Mouse (Mus musculus): Measurements from ENCODE around the gene Ccnq. TPM values are rescaled to one million over a fixed set of nuclear protein-coding genes. Genes with fewer than 3 reads are reported as not detected.

Ccnq gene
- 47.8 and 50.8 TPM in 2 replicates for polyA plus RNA-seq (2014; fragmentation: Nextera tagmentation; extraction: Ambion mirVana)

DNA sequence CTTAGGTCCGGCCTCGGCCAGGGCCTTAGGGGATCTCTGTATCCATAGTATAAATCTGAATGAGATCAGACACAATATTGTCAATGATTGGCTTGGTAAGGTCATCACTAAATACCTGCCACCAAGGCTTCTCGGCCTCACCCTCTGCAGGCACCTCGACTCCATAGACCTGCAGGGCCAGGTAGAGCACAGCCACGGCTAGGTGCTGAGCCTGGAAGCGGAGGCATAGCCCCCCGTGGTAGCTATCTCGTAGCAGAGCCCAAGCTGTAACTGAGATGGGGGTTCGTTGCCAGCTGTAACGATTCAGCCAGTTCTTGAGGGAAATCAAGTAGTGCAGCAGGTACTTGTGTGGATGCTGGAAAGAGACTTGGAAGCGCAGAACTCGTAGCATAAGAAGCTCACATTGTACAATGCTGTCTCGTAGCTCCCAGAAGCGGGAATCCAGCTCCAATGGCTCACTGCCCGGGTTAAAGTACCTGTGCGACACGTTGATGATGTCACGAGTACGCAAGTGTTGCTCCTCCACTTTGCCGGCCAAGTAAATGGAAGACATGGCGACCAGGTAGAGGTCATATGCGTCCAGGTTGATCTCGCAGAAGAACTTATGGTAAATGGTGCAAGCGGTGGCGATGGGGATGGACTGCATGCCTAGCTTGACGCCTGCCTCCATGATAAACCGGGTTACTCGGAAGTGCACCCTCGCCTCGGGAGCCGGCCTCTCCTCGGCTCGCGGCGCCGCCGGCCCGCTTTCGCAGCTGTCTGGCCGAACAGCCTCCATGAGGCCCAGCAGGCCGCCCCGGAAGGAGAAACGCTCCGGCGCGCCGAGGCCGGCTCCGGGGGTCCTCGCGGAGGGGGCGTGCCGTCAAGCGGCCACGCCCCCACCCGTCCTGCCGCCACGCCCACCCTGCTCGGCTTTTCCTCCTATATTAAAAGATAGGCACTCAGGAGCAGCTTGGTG lies at the start of gene Ccnq:
Gene Ccnq (minus strand): TSS at position 845 of the 958 bp plus-strand sequence.
- peaks cover 6% of the 10 kb centered on the region; the same call in 1 of the 2 replicates for H3K4me1 ChIP-seq (ENCODE audit: control insufficient read depth, insufficient read depth, low read length)
- peak within 1 kb of the TSS; percentile 44; the same call in 1 of the 2 replicates for H3K27ac ChIP-seq (ENCODE audit: low read depth, low read length)
- peak within 1 kb of the TSS; percentile 55 for H3K4me3 ChIP-seq (ENCODE audit: low read length)
- peak; percentile 93 for ATAC-seq (ENCODE audit: low FRiP score, low TSS enrichment)
- peak within 1 kb of the TSS; percentile 64 for H3K9ac ChIP-seq (ENCODE audit: low read depth, low read length)
- H3K4me2 ChIP-seq (replicated peaks; ENCODE audit: low read depth, low read length): peak within 1 kb of the TSS; percentile 56
- peaks cover 7% of the 10 kb centered on the region for H3K36me3 ChIP-seq (ENCODE audit: control insufficient read depth, insufficient read depth, low read length)
- 10% methylated on average over 57 of the region's 59 CpGs for WGBS
- no peaks in the 10 kb centered on the region for H3K9me3 ChIP-seq (ENCODE audit: control insufficient read depth, low read length)
- no peaks in the 10 kb centered on the region for H3K27me3 ChIP-seq (ENCODE audit: control insufficient read depth, insufficient read depth, low read length)

DNA sequence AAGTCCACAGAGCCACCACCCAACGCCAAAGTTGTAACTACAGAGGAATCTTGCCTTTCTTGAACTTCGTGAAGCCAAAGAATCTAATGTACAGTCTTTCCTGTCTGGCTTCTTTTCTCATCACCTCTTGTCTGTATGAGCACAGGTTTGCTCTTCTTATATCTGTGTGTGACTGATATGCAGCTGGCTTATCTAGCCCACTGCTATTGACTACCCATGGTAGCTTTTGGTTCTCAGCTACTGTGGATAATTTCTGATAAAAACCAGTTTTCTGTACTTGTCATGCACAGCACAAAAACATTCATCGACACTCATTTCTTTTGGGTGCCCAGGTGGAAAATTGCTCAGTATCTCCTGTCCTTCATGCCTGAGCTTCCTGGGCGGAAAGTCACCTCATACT lies 49.6 kb upstream of the Ccnq start:
- Histone ChIP-seq H3K4me1 (ENCODE audit: control insufficient read depth, insufficient read depth, low read length) (no peaks in the 10 kb centered on the region), H3K36me3 (ENCODE audit: control insufficient read depth, insufficient read depth, low read length) (no peaks in the 10 kb centered on the region), H3K4me3 (ENCODE audit: low read length) (no peak overlapping the region), H3K4me2 (replicated peaks; ENCODE audit: low read depth, low read length) (no peak overlapping the region), H3K9ac (ENCODE audit: low read depth, low read length) (no peak overlapping the region), H3K27me3 (ENCODE audit: control insufficient read depth, insufficient read depth, low read length) (no peaks in the 10 kb centered on the region), H3K27ac (ENCODE audit: low read depth, low read length) (no peak overlapping the region), H3K9me3 (ENCODE audit: control insufficient read depth, low read length) (no peaks in the 10 kb centered on the region)
- 87% methylated on average over 4 of the region's 4 CpGs for WGBS
- no peak for ATAC-seq (ENCODE audit: low FRiP score, low TSS enrichment)

DNA sequence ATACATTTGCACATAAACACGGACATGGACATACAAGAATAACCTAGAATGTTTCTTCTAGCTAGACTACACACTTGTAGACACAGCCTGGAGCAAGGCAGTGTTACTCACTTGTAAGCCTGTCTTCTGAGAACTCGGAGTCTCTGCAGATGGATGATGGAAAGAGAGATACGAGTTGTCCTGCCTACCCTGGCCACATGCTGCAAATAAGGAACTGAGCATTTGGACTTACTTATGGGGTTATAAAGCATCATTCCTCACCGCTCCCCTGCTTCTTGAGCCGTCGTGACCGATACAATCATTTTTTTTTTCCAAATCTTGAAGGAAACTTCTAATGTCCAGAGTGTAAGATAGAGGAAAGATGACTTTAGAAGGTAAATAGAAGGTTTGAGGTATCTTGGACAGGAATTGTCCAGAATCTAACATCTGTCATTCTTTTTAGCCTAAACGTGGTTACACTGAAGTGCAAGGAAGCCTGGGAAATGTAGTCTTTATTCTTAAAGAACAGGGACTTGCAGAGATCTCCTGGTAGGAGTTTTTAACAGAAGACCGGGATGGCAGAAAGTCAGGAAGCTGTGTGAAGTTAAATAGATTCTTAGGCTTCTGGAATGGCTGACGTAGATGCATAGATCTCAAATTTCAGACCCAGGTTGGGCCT lies 44.7 kb upstream of the Ccnq start:
- WGBS: 76% methylated on average over 10 of the region's 10 CpGs
- Histone ChIP-seq H3K27me3 (ENCODE audit: control insufficient read depth, insufficient read depth, low read length) (no peaks in the 10 kb centered on the region), H3K27ac (ENCODE audit: low read depth, low read length) (no peak overlapping the region), H3K4me2 (replicated peaks; ENCODE audit: low read depth, low read length) (no peak overlapping the region), H3K9ac (ENCODE audit: low read depth, low read length) (no peak overlapping the region), H3K4me1 (ENCODE audit: control insufficient read depth, insufficient read depth, low read length) (peaks cover 11% of the 10 kb centered on the region; the same call in 1 of the 2 replicates), H3K36me3 (ENCODE audit: control insufficient read depth, insufficient read depth, low read length) (no peaks in the 10 kb centered on the region), H3K9me3 (ENCODE audit: control insufficient read depth, low read length) (no peaks in the 10 kb centered on the region), H3K4me3 (ENCODE audit: low read length) (no peak overlapping the region)
- ATAC-seq (ENCODE audit: low FRiP score, low TSS enrichment): no peak

DNA sequence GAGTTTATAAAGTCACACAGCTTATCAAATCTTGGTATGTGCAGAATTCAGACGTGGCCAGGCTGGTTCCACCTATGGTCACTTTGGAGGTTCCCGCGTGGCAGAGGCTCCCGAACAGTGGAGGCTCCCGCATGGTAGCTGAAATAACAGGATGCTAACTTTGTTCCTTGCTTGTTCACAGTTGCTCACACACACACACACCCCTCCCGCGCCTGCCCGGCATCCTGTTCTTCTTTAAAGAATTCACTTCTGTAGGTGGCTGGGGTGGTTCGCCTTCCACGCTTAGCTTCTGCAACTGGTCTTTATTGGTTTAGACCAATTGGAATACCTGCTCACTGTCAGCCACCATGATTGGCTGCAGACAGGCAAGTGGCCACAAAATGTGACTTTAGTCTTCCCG lies 41.6 kb upstream of the Ccnq start:
- ATAC-seq (ENCODE audit: low FRiP score, low TSS enrichment): no peak
- no peaks in the 10 kb centered on the region for H3K36me3 ChIP-seq (ENCODE audit: control insufficient read depth, insufficient read depth, low read length)
- H3K4me1 ChIP-seq (ENCODE audit: control insufficient read depth, insufficient read depth, low read length): peaks cover 15% of the 10 kb centered on the region
- 79% methylated on average over 11 of the region's 11 CpGs for WGBS
- H3K27me3 ChIP-seq (ENCODE audit: control insufficient read depth, insufficient read depth, low read length): no peaks in the 10 kb centered on the region
- H3K9ac ChIP-seq (ENCODE audit: low read depth, low read length): no peak overlapping the region
- peak overlapping the region; percentile 25; the same call in 1 of the 2 replicates for H3K4me2 ChIP-seq (replicated peaks; ENCODE audit: low read depth, low read length)
- no peaks in the 10 kb centered on the region for H3K9me3 ChIP-seq (ENCODE audit: control insufficient read depth, low read length)
- H3K4me3 ChIP-seq (ENCODE audit: low read length): no peak overlapping the region
- H3K27ac ChIP-seq (ENCODE audit: low read depth, low read length): no peak overlapping the region

DNA sequence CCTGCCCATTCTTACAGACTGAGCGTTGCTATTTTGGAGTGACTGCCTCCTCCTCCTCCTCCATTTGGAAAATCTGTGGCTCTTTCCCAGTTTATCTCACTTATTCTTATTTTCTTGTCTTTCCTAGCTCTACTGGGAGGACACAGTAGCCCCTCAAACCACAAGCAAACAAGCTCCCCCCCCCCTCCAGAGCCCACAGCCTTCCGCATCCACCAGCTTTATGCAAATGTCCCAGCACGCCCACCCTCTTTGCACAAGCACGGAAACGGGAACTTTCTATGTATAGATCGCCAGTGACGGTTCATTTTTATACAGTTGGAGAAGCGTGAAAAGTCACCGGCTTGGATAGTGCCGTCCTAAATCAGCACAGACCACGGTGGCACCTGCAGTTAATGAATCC lies 40.9 kb upstream of the Ccnq start:
- no peak; the same call in 1 of the 2 replicates for ATAC-seq (ENCODE audit: low FRiP score, low TSS enrichment)
- no peaks in the 10 kb centered on the region for H3K36me3 ChIP-seq (ENCODE audit: control insufficient read depth, insufficient read depth, low read length)
- H3K4me1 ChIP-seq (ENCODE audit: control insufficient read depth, insufficient read depth, low read length): peaks cover 15% of the 10 kb centered on the region
- H3K9me3 ChIP-seq (ENCODE audit: control insufficient read depth, low read length): no peaks in the 10 kb centered on the region
- no peak overlapping the region for H3K27ac ChIP-seq (ENCODE audit: low read depth, low read length)
- H3K4me3 ChIP-seq (ENCODE audit: low read length): no peak overlapping the region
- H3K27me3 ChIP-seq (ENCODE audit: control insufficient read depth, insufficient read depth, low read length): no peaks in the 10 kb centered on the region
- 38% methylated on average over 11 of the region's 11 CpGs for WGBS
- H3K4me2 ChIP-seq (replicated peaks; ENCODE audit: low read depth, low read length): peak overlapping the region; percentile 25
- no peak overlapping the region for H3K9ac ChIP-seq (ENCODE audit: low read depth, low read length)

DNA sequence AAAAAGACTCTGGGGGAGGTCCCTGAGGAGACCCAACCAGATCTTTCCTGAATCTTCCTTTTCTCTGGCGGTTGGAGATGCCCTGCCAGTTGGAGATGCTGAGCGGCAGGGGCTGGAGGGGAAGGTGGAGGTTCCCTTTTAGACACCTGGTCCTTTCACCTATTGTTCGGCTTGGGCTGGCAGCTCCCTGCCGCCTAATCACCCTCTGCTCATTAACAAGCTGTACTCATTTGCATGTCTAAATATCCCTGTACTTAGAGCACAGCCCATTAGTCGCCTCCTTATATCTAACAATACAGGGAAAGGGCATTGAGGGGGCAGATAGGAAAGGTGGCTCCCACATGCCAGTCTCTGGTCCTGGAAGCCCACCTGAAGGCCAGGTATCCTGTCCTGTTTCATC lies 40.5 kb upstream of the Ccnq start:
- no peaks in the 10 kb centered on the region for H3K27me3 ChIP-seq (ENCODE audit: control insufficient read depth, insufficient read depth, low read length)
- ATAC-seq (ENCODE audit: low FRiP score, low TSS enrichment): no peak; the same call in 1 of the 2 replicates
- H3K9ac ChIP-seq (ENCODE audit: low read depth, low read length): no peak overlapping the region
- WGBS: 47% methylated on average over 5 of the region's 5 CpGs
- peaks cover 15% of the 10 kb centered on the region for H3K4me1 ChIP-seq (ENCODE audit: control insufficient read depth, insufficient read depth, low read length)
- H3K4me2 ChIP-seq (replicated peaks; ENCODE audit: low read depth, low read length): no peak overlapping the region
- peak overlapping the region; percentile 20; the same call in 1 of the 2 replicates for H3K27ac ChIP-seq (ENCODE audit: low read depth, low read length)
- H3K36me3 ChIP-seq (ENCODE audit: control insufficient read depth, insufficient read depth, low read length): no peaks in the 10 kb centered on the region
- no peaks in the 10 kb centered on the region for H3K9me3 ChIP-seq (ENCODE audit: control insufficient read depth, low read length)
- H3K4me3 ChIP-seq (ENCODE audit: low read length): no peak overlapping the region

DNA sequence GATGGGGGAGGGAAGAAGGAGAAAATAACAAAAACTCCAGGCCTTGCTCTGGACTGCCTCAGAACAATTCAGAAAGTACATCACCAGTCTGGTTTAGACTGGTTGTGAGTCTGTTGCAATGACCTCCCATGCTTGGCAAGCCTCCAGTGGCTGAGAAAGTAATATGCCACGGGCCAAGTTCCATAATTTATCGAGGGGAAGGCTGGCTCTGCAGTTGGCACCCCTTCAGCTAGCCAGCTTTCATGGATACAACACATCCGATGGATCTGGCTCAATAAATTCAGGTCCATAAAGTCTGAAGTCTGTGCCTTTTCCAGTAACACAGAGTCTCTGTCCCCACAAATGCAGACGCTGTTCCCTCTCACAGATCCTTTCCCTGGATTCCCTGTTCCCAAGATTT lies 40.1 kb upstream of the Ccnq start:
- Histone ChIP-seq H3K4me2 (replicated peaks; ENCODE audit: low read depth, low read length) (no peak overlapping the region), H3K27me3 (ENCODE audit: control insufficient read depth, insufficient read depth, low read length) (no peaks in the 10 kb centered on the region), H3K4me1 (ENCODE audit: control insufficient read depth, insufficient read depth, low read length) (peaks cover 15% of the 10 kb centered on the region), H3K9me3 (ENCODE audit: control insufficient read depth, low read length) (no peaks in the 10 kb centered on the region), H3K36me3 (ENCODE audit: control insufficient read depth, insufficient read depth, low read length) (no peaks in the 10 kb centered on the region), H3K27ac (ENCODE audit: low read depth, low read length) (peak overlapping the region; percentile 20; the same call in 1 of the 2 replicates), H3K4me3 (ENCODE audit: low read length) (no peak overlapping the region), H3K9ac (ENCODE audit: low read depth, low read length) (no peak overlapping the region)
- 32% methylated on average over 4 of the region's 4 CpGs for WGBS
- no peak for ATAC-seq (ENCODE audit: low FRiP score, low TSS enrichment)

DNA sequence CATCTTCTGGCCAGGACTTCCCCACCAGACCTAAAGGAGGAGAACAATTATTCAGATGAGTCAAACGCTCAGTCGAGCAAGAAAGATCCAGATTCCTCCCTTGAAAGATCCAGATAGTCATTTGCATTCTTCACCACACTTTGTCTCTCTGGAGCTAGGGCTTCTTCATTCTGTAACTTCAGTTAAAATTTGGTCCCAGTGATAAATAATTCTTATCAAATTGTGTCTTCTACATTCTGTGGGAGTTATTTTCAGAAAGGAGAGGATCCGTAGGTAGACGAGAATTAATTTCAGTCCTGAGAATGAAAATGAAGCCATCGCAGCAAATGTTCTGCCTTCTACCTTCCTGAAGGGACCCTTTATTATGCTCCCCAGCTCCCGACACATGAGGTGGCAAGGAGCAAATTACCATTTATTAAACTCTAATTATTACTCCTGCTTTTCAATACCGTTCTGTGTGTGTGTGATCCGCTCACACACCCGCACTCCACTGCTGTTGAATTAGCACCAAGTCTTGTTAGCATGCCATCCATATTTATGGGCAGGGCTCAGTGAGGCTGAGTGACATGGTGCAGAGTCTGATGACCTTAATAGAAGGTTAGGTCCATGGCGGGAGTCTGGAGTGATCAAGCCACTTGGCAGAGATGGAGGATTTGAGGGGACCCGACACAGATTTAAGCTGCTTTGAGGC lies 38.0 kb upstream of the Ccnq start:
- Histone ChIP-seq H3K4me3 (ENCODE audit: low read length) (no peak overlapping the region), H3K36me3 (ENCODE audit: control insufficient read depth, insufficient read depth, low read length) (no peaks in the 10 kb centered on the region), H3K27me3 (ENCODE audit: control insufficient read depth, insufficient read depth, low read length) (no peaks in the 10 kb centered on the region), H3K27ac (ENCODE audit: low read depth, low read length) (no peak overlapping the region), H3K9me3 (ENCODE audit: control insufficient read depth, low read length) (no peaks in the 10 kb centered on the region), H3K9ac (ENCODE audit: low read depth, low read length) (no peak overlapping the region), H3K4me1 (ENCODE audit: control insufficient read depth, insufficient read depth, low read length) (peaks cover 15% of the 10 kb centered on the region), H3K4me2 (replicated peaks; ENCODE audit: low read depth, low read length) (no peak overlapping the region)
- 88% methylated on average over 11 of the region's 11 CpGs for WGBS
- ATAC-seq (ENCODE audit: low FRiP score, low TSS enrichment): no peak

Data from kidney, embryonic 14.5 days (tissue).